Mouse (Mus musculus) mouse trophoblast stem cell (cell line): Measurements from ENCODE around the gene Amn.

Source experiments
- in situ Hi-C, 2 experiments: fragments of 300-500 bp; cut with MseI, MboI; formaldehyde crosslinking; loops; 2 replicates in 1 of 2; 3 replicates in 1 of 2; pipeline ENCODE4 v1.15.1; 2025

Gene Amn

GRCm38 (mm10) chr12:111267673-111268325 lies 3.1 kb upstream of the Amn start:
- in situ Hi-C loops = no loop called here

- in situ Hi-C loops = no loop called here
Measured at GRCm38 (mm10) chr12:111271406-111271805, 511 bp downstream of the Amn start.

GRCm38 (mm10) chr12:111271966-111272365 lies 1.1 kb downstream of the Amn start:
- in situ Hi-C loops = no loop called here

- in situ Hi-C loops = no loop called here
Measured at GRCm38 (mm10) chr12:111272420-111272819, 1.5 kb downstream of the Amn start.

- in situ Hi-C loops = no loop called here
Measured at GRCm38 (mm10) chr12:111274006-111274405, 3.1 kb downstream of the Amn start.

- in situ Hi-C loops = no loop called here
Measured at GRCm38 (mm10) chr12:111274447-111275149, 3.7 kb downstream of the Amn start.

GRCm38 (mm10) chr12:111275150-111275841 lies 4.4 kb downstream of the Amn start:
- in situ Hi-C loops = no loop called here

- in situ Hi-C loops = no loop called here
Measured at GRCm38 (mm10) chr12:111276371-111276770, 5.5 kb downstream of the Amn start.

GRCm38 (mm10) chr12:111283573-111283972 lies 12.7 kb downstream of the Amn start:
- in situ Hi-C loops = no loop called here

GRCm38 (mm10) chr12:111284532-111284931 lies 13.6 kb downstream of the Amn start:
- in situ Hi-C loops = no loop called here

- in situ Hi-C loops = no loop called here
Measured at GRCm38 (mm10) chr12:111293025-111293424, 22.1 kb downstream of the Amn start.

- in situ Hi-C loops = no loop called here
Measured at GRCm38 (mm10) chr12:111301322-111302017, 30.6 kb downstream of the Amn start.

GRCm38 (mm10) chr12:111302018-111302345 lies 31.1 kb downstream of the Amn start:
- in situ Hi-C loops = no loop called here

GRCm38 (mm10) chr12:111303702-111304337 lies 32.9 kb downstream of the Amn start:
- in situ Hi-C loops = no loop called here

- in situ Hi-C loops = no loop called here
Measured at GRCm38 (mm10) chr12:111306821-111307220, 35.9 kb downstream of the Amn start.

GRCm38 (mm10) chr12:111309256-111309655 lies 38.4 kb downstream of the Amn start:
- in situ Hi-C loops = no loop called here

- in situ Hi-C loops = no loop called here
Measured at GRCm38 (mm10) chr12:111309931-111310330, 39.0 kb downstream of the Amn start.

- in situ Hi-C loops = no loop called here
Measured at GRCm38 (mm10) chr12:111311775-111312174, 40.9 kb downstream of the Amn start.

GRCm38 (mm10) chr12:111314273-111314672 lies 43.4 kb downstream of the Amn start:
- in situ Hi-C loops = no loop called here

GRCm38 (mm10) chr12:111317694-111318093 lies 46.8 kb downstream of the Amn start:
- in situ Hi-C loops = no loop called here

GRCm38 (mm10) chr12:111320549-111320948 lies 49.7 kb downstream of the Amn start:
- in situ Hi-C loops = no loop called here

GRCm38 (mm10) chr12:111321832-111322231 lies 50.9 kb downstream of the Amn start:
- in situ Hi-C loops = no loop called here
